Mouse (Mus musculus): ENCODE results near the gene Rab3a.

- no peak for TF ChIP-seq CTCF (IDR thresholded peaks at IDR 0.05; ENCODE audit: control insufficient read depth, insufficient read depth, insufficient read length)
- TF ChIP-seq USF1 (IDR thresholded peaks at IDR 0.05; ENCODE audit: low read depth) = no peak
- TF ChIP-seq MYOD1 (IDR thresholded peaks at IDR 0.05; ENCODE audit: control insufficient read depth, insufficient read length, low read depth) = peak; percentile 91
- TF ChIP-seq MAX (IDR thresholded peaks at IDR 0.05) = no peak
- no peak for TF ChIP-seq MYOG (IDR thresholded peaks at IDR 0.05; ENCODE audit: control insufficient read depth, extremely low read depth, insufficient read length)
Measured at GRCm38 (mm10) chr8:70801830-70802229, 47.4 kb downstream of the Rab3a start.

Data from C2C12 (cell line).